ENCODE assay signal across 10 mouse cellular contexts in the genomic region with DNA sequence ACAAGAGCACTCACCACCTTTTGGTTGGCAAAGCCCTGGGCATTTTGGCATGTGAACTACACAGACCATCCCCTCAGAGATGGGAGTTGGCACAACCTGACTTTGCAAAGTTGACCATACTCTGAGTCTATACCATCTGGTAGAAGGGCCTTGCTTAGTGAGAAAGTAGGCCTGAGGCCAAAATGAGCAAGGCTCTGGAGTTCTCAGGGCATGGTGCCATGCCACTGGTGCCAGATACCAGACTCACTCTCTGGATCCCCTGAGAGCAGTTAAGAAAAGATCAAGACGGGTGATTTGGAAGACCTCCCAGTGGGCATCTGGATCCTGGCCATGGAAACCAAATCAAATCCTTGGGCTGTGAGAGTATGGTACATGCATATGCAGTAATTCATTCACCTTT.
A peak's percentile ranks its signal among the peaks of the same experiment; 100 is the strongest.
DNase-seq lines count a peak whose midpoint lies in the region.
"Had no signal": no experiment of that assay in that cellular context is flagged by ENCODE, and none has a peak within 500 bp of the region (broad histone marks: within the 10 kb centered on the region; RNA-seq: fewer than 3 reads in every experiment).

No protein-coding gene starts in this region.

- intact Hi-C loops in left cerebral cortex, postnatal 4 days (cut with DNase I) = no loop called here

- DNase-seq in adrenal gland, adult (ENCODE audit: inconsistent age in 2 of 2, low spot score in 1 of 2) = peak; percentile 8 to 71
- DNase-seq in adrenal gland, adult 18-20 months (ENCODE audit: low spot score in 2 of 2) = no peak
- DNase-seq in left cerebral cortex, postnatal 4 days = peak; percentile 90
- DNase-seq in left cerebral cortex, adult 11 months (ENCODE audit: low spot score) = no peak
- peak; percentile 42 for DNase-seq in Muller cell, postnatal 12 days (ENCODE audit: inconsistent ontology term)
- DNase-seq in cerebellum, postnatal 10 days = peak; percentile 79 to 90
- DNase-seq in thymus, postnatal 36 days = no peak
- DNase-seq in liver = no peak
- DNase-seq: embryo, embryonic 11 days; kidney, postnatal 25 days had no signal

Comparison
In these comparisons a context has a peak if more than half of its experiments do, and no peak if none do; other contexts are left out.
1. DNase-seq: peak in adrenal gland, adult (2 of 2), left cerebral cortex, postnatal 4 days (single experiment), Muller cell, postnatal 12 days (single experiment) and cerebellum, postnatal 10 days (2 of 2); none in adrenal gland, adult 18-20 months (0 of 2), left cerebral cortex, adult 11 months (single experiment), thymus, postnatal 36 days (0 of 2) and liver (single experiment).